Mouse (Mus musculus) adrenal gland, postnatal 4 days (tissue): ENCODE results near the gene Tank. TPM values are rescaled to one million over a fixed set of nuclear protein-coding genes. Genes with fewer than 3 reads are reported as not detected.
A peak's percentile ranks its signal among the peaks of the same experiment; 100 is the strongest.

Experiments used
- DNase-seq, 2 experiments: peaks; one replicate each; pipeline ENCODE4 v3.0.0; 2021 to 2022; ENCODE audit warnings: low spot score in 2 of 2, mixed read lengths in 2 of 2
- total RNA-seq, 2 experiments: library from RNA; stranded (reverse); gene quantifications; 2 replicates each; pipeline ENCODE4 v1.2.3; 2021

Tank gene
- total RNA-seq, 2 experiments from 2014 or later, result 35.3 to 35.5 TPM

- no peak for DNase-seq
Observed at GRCm38 (mm10) chr2:61579501-61579990, 1.2 kb downstream of the Tank start.

GRCm38 (mm10) chr2:61580091-61580490 lies 1.7 kb downstream of the Tank start:
- DNase-seq, result no peak

- no peak for DNase-seq
Observed at GRCm38 (mm10) chr2:61580555-61581080, 2.2 kb downstream of the Tank start.

DNA sequence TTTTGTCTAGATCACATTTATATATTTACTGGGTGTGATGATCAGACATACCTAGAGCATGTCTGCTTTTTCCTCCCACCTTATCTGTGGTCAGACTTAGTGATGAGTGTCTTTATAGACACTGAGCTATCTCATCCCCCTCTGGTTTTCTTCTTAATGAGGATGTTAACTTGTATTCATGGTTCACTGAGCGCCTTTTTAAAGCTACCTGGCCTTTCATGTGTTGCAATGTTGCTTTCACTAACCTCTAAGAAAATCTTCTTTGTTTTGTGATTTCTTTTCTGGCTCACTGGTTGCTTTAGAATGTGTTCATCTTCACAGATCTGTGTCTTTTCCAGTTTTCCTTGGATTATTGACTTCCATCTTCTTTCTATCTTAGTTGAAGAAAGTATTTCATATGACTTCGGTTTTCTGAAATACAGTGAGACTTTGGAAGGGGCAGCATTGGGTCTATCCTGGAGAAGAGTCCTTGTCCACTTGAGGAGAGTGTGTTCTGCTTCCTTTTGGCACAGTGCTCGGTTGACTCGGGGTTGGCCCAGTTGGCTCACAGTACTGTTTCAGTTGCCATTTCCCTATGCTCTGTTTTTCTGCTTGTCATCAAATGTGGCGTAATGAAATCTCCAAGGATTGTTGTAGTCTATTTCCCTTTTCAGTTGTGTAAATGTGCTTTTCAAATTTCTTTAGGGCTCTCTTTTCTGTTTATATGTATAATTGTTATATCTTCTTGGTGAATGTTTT lies 4.4 kb downstream of the Tank start:
- DNase-seq, result no peak

DNA sequence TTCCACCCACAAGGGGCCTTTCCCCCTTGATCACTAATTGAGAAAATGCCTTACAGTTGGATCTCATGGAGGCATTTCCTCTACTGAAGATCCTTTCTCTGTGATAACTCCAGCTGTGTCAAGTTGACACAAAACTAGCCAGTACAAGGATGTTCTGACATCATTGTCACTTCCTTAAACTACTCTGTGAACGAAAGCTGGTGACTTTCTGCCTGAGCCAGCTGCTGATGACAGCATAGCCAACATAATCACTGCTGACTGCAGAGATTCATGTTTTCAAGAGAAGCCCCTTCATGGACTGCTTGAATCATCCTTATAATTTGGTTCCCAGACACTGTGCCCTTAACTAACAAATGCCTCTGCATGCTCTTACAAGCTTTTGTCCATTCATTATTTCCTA lies 7.1 kb downstream of the Tank start:
- DNase-seq, result no peak

DNA sequence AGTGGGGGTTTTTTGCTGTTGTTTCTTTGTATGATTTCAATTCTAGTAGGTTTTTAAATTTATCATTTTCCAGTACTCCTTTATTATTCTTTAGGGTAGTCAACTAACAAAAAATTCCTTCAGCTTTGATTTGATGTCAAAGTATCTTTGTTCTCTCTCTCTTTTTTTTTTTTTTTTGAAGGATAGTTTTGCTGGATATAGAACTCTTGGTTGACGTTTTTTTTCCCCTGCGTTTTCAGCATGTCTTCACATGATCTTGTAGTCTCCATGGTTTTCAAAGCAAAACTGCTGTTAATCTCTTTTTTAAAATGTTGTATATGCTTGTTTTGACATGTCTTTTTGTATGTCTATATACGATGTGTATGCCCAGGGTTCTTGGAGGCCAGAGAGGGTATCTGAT lies 7.8 kb downstream of the Tank start:
- DNase-seq, result no peak

- no peak for DNase-seq
Observed at GRCm38 (mm10) chr2:61590751-61591150, 12.4 kb downstream of the Tank start.

GRCm38 (mm10) chr2:61592095-61592494 lies 13.7 kb downstream of the Tank start:
- no peak for DNase-seq

- no peak for DNase-seq
Observed at GRCm38 (mm10) chr2:61592699-61593029, 14.3 kb downstream of the Tank start.

DNA sequence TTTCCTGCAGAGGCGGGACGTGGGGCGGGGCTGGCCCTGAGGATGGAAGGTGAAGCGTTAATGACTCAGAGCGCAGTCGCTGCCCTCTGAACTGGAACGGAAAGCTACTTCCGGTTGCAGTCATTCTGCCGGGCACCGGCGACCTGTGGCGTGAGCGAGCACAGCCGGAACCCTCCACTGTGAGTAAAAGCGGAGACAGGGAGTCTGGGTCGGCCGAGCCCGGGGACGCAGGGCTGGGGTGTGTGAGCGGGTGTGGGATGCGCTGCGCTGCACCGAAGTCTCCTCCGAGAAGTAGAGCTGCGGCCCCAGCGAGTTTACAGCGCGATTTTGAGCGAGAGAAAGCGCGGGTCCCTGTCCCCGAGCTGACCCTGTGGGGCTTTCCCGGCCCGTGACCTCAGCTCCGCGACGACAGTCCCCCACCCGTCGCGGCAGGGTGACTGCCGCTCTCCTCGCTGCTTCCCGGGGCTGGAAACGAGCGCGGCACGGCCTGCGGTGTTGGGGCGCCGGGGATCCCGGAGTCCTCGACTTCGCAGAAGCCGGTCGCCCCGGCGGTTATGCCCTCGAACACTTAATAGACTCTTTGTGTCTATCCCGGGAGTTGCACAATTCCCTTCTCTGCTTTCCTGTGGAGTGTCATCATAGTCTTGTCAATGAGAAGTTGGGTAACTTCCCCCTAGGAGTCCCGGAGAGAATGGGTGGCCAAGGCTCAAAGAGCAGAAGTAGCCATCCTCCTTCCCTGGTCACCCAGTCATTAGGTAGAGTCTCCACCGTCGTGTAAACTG lies 14.8 kb downstream of the Tank start:
- peak; percentile 84 to 89 for DNase-seq

- DNase-seq, result no peak
Observed at GRCm38 (mm10) chr2:61593871-61594304, 15.5 kb downstream of the Tank start.

GRCm38 (mm10) chr2:61599730-61600129 lies 21.3 kb downstream of the Tank start:
- DNase-seq, result no peak

DNA sequence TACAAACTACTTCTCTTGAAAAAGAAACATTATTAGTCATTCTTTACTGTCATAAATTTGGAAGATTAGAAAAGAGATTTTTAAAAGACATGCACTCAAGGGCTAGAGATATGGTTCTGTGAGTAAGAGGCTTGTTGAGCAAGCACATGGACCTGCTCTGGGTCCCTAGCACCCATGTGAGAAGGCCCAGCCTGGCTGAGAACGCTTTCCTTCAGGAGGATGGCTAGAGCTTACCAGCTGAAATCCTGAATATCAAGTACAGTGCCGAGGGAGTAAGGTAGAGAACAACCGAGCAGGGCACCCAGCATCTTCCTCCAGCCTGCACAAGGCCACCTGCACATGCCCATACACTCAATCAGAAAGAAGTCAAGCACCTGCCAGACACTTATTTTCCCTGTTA lies 25.1 kb downstream of the Tank start:
- no peak for DNase-seq

- DNase-seq, result no peak
Observed at GRCm38 (mm10) chr2:61606942-61607341, 28.6 kb downstream of the Tank start.

GRCm38 (mm10) chr2:61623996-61624395 lies 45.6 kb downstream of the Tank start:
- DNase-seq, result no peak

- no peak for DNase-seq
Observed at GRCm38 (mm10) chr2:61630864-61631555, 52.6 kb downstream of the Tank start.

DNA sequence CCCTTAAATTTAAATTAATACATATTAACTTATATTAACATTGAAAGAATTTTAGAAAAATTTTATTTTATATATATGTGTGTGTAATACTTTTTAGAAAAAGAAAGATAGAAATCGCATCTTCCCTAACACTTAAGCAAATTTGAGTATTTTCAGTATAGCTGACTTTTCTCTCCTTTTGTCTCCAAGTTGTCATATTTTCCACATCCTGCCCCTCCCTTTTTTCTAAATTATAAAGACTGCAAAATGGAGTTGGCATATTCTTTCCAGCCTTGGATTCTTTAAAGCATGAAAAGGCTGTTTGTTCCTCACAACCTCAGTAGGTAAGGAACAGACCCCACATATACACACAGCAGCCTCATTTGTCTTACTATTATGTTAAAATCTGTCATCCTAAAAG lies 56.7 kb downstream of the Tank start:
- no peak for DNase-seq

DNA sequence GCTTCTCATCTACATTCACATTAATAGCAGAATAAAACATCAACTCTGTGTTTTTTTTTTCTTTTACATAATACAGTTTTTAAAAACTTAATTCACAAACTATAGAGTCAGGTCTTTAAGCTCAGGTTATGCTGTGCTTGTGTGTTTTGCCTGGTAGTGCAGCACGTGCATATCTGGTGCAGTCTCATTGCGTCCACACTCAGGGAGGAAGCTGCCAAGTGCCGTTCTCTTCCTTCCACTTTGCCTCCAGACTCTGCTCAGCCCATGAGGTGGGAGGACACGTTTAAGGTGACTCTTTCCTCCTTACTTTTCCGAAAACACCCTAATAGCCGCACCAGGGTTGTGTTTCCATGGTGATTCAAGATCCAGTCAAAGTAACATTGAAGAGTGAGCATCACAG lies 59.8 kb downstream of the Tank start:
- DNase-seq, result no peak

- no peak for DNase-seq
Observed at GRCm38 (mm10) chr2:61642452-61643368, 64.3 kb downstream of the Tank start.

DNA sequence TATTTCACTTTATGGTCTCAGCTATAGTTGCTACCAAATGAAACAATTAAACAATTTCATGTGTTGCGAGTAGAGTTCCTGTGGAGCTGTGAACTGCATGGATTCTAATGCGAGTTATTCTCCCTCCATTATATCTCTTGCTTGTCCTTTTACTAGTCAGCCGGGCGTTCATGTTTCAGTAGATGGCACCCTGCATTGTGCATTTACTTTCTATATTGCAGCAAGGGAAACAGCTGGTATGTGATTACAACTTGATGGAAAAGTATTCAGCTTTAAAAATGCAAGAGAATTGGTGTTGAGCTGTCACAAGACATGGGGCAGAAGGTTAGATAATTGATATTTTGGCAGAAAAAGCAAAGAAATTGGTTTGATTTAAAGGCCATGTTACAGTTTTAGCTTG lies 72.8 kb downstream of the Tank start:
- no peak for DNase-seq

DNA sequence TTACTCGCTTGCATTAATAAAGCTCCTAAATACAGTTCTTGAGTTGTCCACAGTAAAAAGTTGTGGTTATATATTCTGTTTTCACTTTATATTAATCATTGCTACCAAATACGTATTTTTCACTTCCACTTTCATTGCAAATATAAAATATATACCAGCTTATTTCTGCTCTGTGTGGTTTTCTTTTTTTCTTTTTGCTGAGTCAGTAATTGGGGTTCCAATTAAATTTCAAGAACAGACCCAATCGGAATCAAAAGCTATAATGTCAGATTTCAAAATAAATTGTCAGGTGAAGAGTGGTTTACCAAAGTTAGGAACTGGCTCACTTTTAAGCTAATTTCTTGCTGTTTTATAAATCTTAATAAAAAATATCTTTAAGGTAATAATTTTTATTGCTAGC lies 73.3 kb downstream of the Tank start:
- DNase-seq, result no peak
